Mouse (Mus musculus): ENCODE measurements around the gene Ppp1r21.

Ppp1r21 gene

DNA sequence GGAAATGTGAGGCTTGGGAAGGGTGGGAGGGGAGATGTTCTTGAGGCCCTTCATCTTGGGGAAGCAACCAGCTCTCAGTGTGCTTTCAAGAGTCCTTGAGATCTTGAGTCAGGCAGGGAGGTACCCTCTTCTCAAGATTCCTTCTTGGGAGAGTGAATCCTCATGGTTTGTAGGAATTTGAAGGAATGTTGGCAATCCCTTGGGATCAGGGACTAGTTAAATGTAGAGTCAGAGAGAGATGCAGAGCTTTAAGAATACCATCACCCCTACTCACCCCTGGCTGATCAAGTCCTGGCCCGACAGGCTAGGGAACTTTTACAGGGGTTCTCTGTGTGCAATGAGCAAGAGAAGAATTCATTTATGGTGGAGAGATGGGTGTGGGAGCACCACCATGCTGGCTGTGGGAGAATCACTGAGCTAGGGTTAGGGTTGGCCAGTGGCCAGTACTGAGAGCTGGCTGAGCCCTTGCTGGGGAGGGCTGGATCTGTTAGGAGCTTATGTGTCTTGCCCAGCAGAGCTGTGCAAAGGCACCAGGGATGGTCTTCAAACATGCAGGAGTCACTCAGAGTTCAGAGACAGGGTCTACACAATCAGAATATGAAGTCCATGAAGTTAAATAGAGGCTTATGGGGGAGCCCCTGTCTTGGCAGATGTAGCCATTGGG lies 85.7 kb downstream of the Ppp1r21 start:
- DNase-seq = no peak

DNA sequence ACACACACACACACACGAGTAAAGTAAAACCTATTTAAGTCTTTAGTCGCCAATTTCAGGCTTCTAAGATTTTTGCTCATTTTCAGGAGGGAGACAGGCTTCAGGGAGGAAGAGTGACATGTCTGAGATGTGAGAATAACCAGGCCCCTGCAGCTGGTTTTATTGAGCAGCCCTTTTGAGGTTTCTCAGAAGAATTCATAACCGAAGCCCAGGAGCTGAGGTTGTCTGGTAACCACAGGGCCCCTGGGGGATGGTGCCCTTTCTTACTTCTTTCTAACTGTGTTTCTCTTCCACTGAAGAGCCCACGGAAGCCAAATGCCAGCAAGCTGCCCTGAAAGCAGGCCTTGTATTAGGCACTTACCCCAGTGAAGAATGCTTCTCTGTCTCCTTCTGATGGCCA lies 91.0 kb downstream of the Ppp1r21 start:
- DNase-seq = no peak

DNA sequence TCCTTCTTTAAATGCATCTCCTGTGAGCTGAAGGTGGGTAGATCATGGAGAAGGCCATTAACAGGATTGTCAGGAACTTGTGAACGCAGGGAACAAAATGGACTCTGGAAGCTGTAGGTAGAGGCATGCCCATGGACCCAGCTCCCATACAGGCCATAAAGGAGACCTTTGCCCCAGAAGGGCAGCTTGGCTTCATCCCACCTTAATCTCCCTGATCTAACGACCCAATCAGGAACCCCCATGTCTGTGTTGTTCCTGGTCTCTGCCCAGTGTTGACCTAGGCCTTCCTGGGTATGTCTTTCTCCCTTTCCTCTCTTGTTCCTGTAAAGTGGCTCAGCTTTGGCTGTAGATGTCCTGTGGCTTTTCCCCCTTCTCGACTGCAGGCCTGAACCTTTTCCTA lies 91.5 kb downstream of the Ppp1r21 start:
- no peak for DNase-seq

DNA sequence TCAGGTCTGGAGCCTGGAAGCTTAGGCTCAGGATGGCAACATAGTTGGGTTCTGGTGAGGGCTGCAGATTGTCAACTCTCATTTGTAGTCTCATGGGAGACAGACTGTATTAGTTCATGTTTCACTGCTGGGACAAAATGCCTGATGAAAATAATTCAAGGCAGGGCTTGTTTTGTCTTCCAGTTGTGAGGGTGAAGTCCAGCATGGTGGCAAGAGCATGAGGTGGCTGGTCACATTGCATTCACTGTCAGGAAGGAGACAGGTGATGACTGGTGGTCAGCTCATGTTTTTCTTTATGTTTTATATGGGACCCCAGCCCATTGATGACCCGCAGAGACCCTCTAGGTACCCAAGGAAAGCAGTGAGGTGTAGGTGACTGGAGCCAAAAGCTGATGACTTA lies 92.8 kb downstream of the Ppp1r21 start:
- DNase-seq = no peak

DNA sequence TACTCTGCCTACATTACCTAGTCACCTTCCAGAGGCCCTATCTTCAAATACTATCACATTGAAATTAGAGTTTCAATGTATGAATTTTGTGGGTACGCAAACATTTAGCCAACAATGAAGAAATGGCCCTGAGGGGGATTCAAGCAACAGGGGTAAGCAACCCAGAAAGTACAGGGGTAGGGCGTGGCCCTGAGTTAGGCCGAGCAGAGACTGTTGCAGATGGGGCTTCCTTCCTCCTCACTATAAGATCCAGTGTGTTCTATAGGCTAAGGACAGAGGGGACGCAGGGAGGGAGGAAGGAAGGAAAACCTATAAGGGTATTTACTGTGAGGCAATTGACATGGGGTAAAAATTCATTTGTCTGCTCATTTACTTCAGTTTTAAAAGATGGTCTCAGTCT lies 94.5 kb downstream of the Ppp1r21 start:
- no peak for DNase-seq

DNA sequence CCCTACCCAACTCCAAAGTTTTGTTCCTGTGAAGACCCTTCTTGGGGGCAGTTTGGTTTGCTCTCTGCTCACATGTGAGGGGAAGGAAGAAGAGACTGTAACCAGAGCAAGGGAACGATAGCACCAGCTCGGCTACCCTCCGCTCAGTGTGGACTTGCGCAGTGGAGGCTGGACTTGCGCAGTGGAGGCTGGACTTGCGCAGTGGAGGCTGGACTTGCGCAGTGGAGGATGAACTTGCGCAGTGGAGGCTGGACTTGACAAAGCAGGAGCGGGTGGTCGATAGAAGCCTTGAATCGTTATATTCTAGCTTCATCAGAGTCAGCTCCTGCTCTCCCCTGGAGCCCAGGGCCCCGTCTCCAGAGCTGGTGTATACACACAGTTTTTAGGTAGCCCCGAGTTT lies 95.4 kb downstream of the Ppp1r21 start:
- DNase-seq = no peak

DNA sequence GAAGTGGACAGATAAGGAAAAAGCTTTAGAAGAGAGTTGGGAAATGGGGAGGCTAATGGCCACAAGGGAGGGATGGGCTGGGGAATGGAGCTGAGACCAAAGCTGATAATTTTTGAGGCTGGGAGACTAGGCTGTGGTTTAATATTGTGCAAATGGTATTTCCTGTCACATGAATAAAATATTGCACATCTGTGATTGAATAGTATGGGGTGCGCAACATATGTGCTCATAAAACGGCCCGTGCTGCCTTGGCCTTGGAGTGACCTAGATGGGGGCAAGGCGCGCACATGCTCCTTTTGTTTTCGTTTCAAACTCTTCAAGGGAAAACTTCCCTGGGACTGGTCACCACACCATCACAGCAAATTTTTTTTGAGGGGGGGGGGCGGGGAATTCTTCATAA lies 96.0 kb downstream of the Ppp1r21 start:
- DNase-seq = no peak

DNA sequence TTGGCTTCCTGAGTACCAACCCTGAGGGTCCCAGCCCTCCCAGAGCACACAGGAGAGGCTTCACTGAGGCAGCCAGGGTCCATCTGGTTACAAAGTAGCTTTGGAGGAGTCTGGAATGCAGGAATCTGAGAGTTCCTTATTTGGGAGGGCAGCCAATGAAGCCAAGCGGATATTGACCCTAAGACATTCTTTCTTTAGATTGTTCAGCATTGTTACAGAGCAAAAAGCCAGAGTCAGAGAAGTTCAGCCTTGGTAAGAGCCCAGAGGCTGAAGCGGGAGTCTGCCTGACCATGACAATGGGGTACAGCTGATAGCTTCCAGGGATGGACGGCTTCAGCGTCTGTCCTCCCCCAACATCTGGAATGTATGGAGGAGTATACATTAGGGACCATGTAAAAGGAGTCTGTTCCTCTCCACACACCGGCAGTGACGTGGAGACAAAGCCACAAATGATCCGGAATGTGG lies 96.5 kb downstream of the Ppp1r21 start:
- DNase-seq = peak; percentile 61

DNA sequence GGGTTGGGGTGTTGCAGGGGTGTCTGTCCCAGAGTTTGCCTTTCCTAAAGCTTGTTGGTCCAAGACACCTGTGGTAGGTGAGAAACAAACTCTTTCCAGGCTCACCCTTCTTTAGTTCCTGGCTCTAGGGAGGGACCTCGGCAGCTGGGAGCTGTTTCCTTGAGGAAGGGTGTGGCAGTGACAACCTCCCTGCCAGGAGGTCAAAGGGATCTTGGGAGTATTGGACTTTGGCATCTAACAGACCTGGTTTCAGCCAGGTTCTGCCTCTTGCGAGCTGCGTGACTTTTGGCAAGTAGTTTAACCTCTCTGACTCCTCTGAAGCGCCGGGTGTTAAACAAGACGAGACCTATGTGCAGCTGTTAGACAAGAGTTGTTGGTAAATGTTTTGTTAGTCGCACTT lies 97.2 kb downstream of the Ppp1r21 start:
- no peak for DNase-seq

DNA sequence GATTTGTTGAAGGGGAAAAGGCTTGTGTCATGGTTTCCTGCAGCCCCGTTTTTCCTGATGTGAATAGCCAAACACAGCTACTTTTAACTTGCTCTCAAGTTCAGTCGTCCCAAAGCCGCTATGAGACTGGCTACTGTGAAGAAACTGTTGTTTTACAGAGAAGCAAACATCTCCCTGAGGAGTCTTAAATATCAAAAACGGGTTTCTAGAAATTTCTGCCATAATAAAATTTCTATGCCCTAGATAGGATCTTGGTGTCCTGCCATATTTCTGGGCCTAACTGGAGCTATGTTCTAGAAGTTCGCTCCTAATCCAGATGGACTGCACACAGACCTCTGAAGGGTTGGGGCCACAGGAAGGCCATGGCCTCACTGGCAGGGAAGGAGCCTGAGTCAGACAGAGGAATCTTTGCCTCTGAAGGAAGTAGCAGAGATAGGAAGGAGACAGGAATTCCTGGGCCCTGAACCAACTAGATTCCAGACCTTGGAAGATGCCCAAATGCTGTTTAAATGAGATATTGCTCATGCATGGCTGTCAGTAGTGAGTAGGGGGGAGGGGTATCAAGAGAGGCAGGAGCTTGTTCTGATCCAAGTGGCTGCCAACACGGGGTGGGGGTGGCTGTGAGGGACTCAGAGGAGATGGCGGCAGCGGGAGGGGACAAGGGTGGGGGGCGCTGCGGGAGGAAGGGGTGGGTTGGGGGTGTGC lies 98.9 kb downstream of the Ppp1r21 start:
- DNase-seq = no peak

DNA sequence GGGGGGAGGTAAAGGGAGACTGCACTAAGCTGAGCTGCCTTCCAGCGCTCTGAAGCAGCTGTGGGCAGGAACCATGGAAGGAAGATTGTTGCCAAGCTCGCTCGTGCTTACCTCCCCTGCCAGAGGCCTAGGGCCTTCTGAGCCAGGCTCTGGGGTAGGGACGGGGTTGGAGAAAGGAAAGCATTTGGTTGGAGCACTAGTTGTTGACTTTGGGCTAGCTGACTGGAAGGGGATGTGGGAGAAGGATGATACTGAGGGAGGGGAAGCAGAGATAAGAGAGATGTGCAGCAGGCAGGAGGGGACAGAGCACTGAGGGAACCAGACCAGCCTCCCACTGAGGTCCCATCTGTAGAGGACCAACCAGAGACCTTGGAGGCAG lies 99.5 kb downstream of the Ppp1r21 start:
- DNase-seq = no peak

DNA sequence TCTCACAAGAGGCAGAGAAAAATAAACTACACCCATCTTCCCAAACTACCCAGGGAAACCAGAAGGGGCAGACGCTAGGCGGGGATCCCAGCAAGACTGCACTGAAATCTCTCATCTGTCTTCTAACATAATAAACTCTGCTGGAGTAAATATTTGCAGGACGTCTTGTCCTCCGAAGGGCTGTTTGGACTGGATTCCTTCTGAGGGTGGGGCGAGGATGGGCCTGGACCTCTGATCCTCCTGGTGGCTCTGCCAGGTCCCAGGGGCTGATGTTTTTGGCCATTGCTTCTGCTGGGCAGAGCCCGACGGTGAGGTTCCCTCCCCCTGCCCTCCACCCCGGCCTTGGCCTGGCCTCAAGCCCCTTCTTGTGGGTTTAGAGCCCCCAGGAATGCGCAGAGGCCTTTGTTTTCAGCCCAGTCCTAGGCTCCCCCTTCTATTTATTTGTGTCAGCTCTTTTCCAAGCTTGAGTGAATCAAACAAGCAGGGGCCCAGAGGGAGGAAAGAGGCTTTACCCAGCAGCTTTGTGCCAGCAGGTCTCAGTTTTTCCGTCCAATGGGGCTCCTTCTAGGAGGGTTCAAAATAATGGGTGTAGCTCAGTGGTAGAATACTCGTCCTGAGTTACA lies 100.1 kb downstream of the Ppp1r21 start:
- peak; percentile 47 for DNase-seq

DNA sequence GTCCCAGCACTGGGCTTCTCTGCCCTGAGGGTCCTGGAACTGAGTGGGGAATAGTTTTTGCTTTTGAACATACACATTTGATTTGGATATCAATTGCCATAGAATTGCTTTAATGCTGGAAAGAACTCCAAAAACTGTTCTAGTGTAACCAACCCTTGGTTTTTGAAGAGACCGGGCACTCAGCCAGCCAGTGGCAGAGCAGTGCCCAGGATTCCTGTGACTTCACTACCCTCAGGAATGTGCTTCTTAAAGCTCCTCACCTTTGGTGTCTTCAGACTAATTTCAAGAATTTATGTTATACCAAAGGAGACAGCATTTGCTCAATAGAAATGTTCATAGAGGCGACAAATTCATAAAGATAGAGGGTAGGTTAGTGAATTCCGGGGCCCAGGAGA lies 100.6 kb downstream of the Ppp1r21 start:
- DNase-seq = no peak

DNA sequence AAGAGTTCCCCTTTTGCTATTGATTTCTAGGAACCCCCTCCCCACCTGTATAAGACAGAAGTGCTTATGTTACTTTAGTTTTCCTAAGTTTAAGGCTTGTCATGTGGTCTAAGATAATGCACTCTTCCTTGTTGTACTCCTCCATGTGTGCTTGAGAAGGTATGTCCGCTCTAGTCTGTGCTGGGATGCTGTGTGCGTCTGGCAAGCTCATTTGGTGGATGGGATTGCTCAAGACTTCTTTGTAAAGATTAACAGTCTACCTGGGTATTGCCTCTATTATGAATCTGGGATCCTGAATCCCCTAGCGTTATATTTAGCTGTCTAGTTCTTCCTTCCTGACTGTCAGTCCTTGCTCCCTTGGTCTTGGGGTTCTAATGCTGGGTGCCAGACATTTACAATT lies 102.7 kb downstream of the Ppp1r21 start:
- DNase-seq = no peak

DNA sequence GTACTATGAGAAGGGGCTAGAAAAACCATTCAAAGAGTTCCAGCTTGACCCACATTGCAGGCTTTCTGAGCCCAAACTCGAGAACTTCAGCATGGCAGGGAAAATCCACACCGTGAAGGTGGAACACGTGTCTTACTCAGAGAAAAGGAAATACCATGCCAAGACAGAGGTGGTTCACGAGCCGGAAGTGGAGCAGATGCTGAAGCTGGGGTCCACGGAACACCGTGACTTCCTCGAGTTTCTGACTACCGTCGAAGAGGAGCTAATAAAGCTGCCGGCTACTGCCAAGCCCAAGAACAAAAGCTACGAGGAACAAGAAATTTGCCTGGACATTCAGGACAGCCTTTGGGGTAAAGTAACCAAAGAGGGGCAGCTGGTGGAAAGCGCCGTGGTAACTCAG lies 106.2 kb downstream of the Ppp1r21 start:
- DNase-seq = no peak

DNA sequence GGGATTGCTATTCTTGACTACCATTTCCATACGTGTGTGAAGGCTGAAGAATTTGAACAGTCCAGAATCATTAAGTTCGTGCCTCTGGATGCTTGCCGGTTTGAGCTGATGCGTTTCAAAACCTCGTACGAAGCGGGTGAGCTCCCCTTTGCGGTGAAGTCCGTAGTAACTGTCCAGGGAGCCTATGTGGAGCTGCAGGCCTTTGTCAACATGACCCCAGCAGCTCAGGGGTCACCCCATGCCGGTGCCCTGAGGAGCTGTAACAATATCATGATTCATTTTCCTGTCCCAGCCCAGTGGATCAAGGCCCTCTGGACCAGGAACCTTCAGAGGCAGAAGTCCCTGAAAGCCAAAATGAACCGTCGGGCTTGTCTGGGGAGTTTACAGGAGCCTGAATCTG lies 106.7 kb downstream of the Ppp1r21 start:
- DNase-seq = peak; percentile 53
